Mouse (Mus musculus): ENCODE measurements at regions not wholly inside any gene's neighbourhood (a gene's known extent, or its start where the extent isn't known, plus 50 kb on each side); places are given as distances from the start of the nearest gene placed in this dataset.

GRCm38 (mm10) chr14:73449901-73450495 lies 59.8 kb upstream of the Med4 start:
- TF ChIP-seq CTCF (IDR thresholded peaks at IDR 0.05; ENCODE audit: low read depth): no peak
- TF ChIP-seq EP300 (optimal IDR thresholded peaks at IDR 0.05): no peak

Data from stomach, postnatal 0 days (tissue).